8 mouse cellular contexts compared by ENCODE assay signal in genomic region chr2:125724086-125724430, GRCm38 (mm10). TPM values are rescaled to one million over a fixed set of nuclear protein-coding genes. Genes with fewer than 3 reads are reported as not detected.
A peak's percentile ranks its signal among the peaks of the same experiment; 100 is the strongest.
DNase-seq lines count a peak whose midpoint lies in the region; ATAC-seq and TF ChIP-seq lines count a peak whose summit lies in the region.

Gene Shc4, minus strand, starts transcription at chr2:125724148.

- no peaks in the 10 kb centered on the region for H3K9me3 ChIP-seq in hindbrain, embryonic 12.5 days (replicated peaks)
- no peaks in the 10 kb centered on the region for H3K9me3 ChIP-seq in liver, embryonic 16.5 days (replicated peaks; ENCODE audit: control insufficient read depth, low read length)

- ATAC-seq in hindbrain, embryonic 12.5 days (ENCODE audit: low FRiP score) = peak; percentile 89
- no peak for ATAC-seq in liver, embryonic 16.5 days (ENCODE audit: low read depth)
- no peak; the same call in 1 of the 2 replicates for ATAC-seq in granulocyte monocyte progenitor cell, adult 5-6 weeks (replicated peaks; ENCODE audit: poor library complexity, severe bottlenecking)

- peak within 1 kb of the TSS; percentile 57 for H3K4me3 ChIP-seq in left cerebral cortex, adult 2 months
- peak within 1 kb of the TSS; percentile 54 for H3K4me3 ChIP-seq in hindbrain, embryonic 12.5 days
- H3K4me3 ChIP-seq in liver, embryonic 16.5 days (ENCODE audit: low read depth, low read length) = peak within 1 kb of the TSS; percentile 43

- under 1% methylated on average over 15 of the region's 15 CpGs for WGBS in hindbrain, embryonic 12.5 days
- under 1% methylated on average over 15 of the region's 15 CpGs for WGBS in liver, embryonic 16.5 days (ENCODE audit: insufficient replicate concordance)

- TF ChIP-seq CTCF in left cerebral cortex, adult 2 months (IDR thresholded peaks at IDR 0.05) = no peak

- peak within 1 kb of the TSS; percentile 75 for H3K9ac ChIP-seq in hindbrain, embryonic 12.5 days
- no peak within 1 kb of the TSS for H3K9ac ChIP-seq in liver, embryonic 16.5 days (ENCODE audit: low read depth, low read length)

- no peaks in the 10 kb centered on the region for H3K36me3 ChIP-seq in hindbrain, embryonic 12.5 days
- H3K36me3 ChIP-seq in liver, embryonic 16.5 days (ENCODE audit: control insufficient read depth, insufficient read depth) = no peaks in the 10 kb centered on the region

- H3K4me1 ChIP-seq in hindbrain, embryonic 12.5 days = peaks cover 19% of the 10 kb centered on the region
- H3K4me1 ChIP-seq in liver, embryonic 16.5 days (ENCODE audit: control insufficient read depth, low read depth, low read length) = peaks cover 2% of the 10 kb centered on the region; the same call in 1 of the 2 replicates

- peaks cover 44% of the 10 kb centered on the region for H3K27me3 ChIP-seq in hindbrain, embryonic 12.5 days
- H3K27me3 ChIP-seq in liver, embryonic 16.5 days (ENCODE audit: control insufficient read depth, insufficient read depth, low read depth, low read length) = peaks cover 43% of the 10 kb centered on the region

- H3K27ac ChIP-seq in left cerebral cortex, adult 2 months = peak within 1 kb of the TSS; percentile 34; the same call in 1 of the 2 replicates
- H3K27ac ChIP-seq in hindbrain, embryonic 12.5 days = peak within 1 kb of the TSS; percentile 64
- H3K27ac ChIP-seq in liver, embryonic 16.5 days (ENCODE audit: low read length) = no peak within 1 kb of the TSS

- intact Hi-C loops in left cerebral cortex, adult 2 months (cut with DNase I) = loop anchor here (2.0 kb wide), 1 partner anchor 51 kb away; the partner anchor contains the start of gene Eid1

- H3K4me2 ChIP-seq in hindbrain, embryonic 12.5 days (replicated peaks) = peak within 1 kb of the TSS; percentile 100
- H3K4me2 ChIP-seq in liver, embryonic 16.5 days (ENCODE audit: low read depth, low read length) = peak within 1 kb of the TSS; percentile 63

- DNase-seq in left cerebral cortex, adult 2 months (ENCODE audit: extremely low spot score in 1 of 2, low spot score in 2 of 2) = peak in 1 of 2 experiments; percentile 20
- no peak for DNase-seq in left cerebral cortex, adult 11 months (ENCODE audit: low spot score)
- peak; percentile 57 for DNase-seq in MN1 (ENCODE audit: low spot score)
- DNase-seq in embryo, embryonic 11 days = peak; percentile 74
- no peak for DNase-seq in c-Kit-positive CD71-positive TER-119-positive erythroid progenitor cells, embryonic 14.5 days (ENCODE audit: low spot score)

RNA-seq across cellular contexts. Expression of gene Shc4, which starts in this region (rescaled TPM):
- total RNA-seq in left cerebral cortex, adult 2 months (2021) = 1 to 10 TPM; 4.6 to 5.5 TPM
- polyA plus RNA-seq in hindbrain, embryonic 12.5 days (2016; fragmentation: Nextera tagmentation; extraction: Ambion mirVana) = 3.2 and 3.3 TPM in 2 replicates
- 0.64 and 0.77 TPM in 2 replicates for polyA plus RNA-seq in liver, embryonic 16.5 days (2015; fragmentation: Nextera tagmentation; extraction: Ambion mirVana)
- total RNA-seq in granulocyte monocyte progenitor cell, adult 5-6 weeks (2014; fragmentation: Nextera tagmentation) = not detected in 2 replicates
- 0.26 and 1.0 TPM in 2 replicates for total RNA-seq in granulocyte monocyte progenitor cell, adult 5-6 weeks (2017)

Comparison
In these comparisons a context has a peak if more than half of its experiments do, and no peak if none do; other contexts are left out.
1. DNase-seq: peak in MN1 (single experiment) and embryo, embryonic 11 days (single experiment); none in left cerebral cortex, adult 11 months (single experiment) and c-Kit-positive CD71-positive TER-119-positive erythroid progenitor cells, embryonic 14.5 days (single experiment).
2. Peak in every context shown above with its lines, with median percentiles within 50 percentile points of each other: H3K4me3 ChIP-seq.